ENCODE assay signal across 7 mouse cellular contexts in the genomic region with DNA sequence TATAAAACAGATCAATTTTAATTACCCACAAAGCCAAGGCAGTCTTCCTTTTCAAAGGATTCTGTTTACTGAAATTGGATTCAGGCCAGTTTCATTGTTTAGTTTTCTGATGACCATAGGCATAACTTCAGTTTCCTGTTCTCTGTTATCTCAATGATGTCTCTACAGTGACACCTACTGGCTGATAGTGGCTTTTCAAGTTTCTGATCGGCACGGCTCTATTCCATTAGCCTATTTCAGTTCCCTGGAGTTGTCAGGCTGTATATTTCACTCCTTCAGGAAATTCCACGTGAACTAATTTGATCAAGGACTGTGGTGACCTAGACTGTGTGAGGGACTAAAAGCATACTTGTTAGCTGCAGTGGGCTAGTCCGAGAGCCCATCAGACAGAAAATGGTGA. TPM values are rescaled to one million over a fixed set of nuclear protein-coding genes. Genes with fewer than 3 reads are reported as not detected.
DNase-seq lines count a peak whose midpoint lies in the region; ATAC-seq and TF ChIP-seq lines count a peak whose summit lies in the region.

No protein-coding gene starts in this region.

- H3K27ac ChIP-seq in MEL (ENCODE audit: control insufficient read depth, low read depth, low read length) = no peak overlapping the region
- no peak overlapping the region for H3K27ac ChIP-seq in lung, embryonic 15.5 days

- ATAC-seq in lung, embryonic 15.5 days (ENCODE audit: borderline replicate concordance, extremely low read depth, low FRiP score, low TSS enrichment) = peak; percentile 65

- TF ChIP-seq RAD21 in MEL (IDR thresholded peaks at IDR 0.05; ENCODE audit: low read depth, low read length) = peak; percentile 96

- H3K9ac ChIP-seq in MEL (ENCODE audit: control insufficient read depth, low read depth, low read length, poor library complexity, severe bottlenecking) = no peak overlapping the region
- H3K9ac ChIP-seq in lung, embryonic 15.5 days = no peak overlapping the region

- no peak overlapping the region for H3K4me2 ChIP-seq in lung, embryonic 15.5 days

- 0 out of 4 replicates have a peak, but pooled peaks of 1 of the 2 experiments have one; percentile 14 for TF ChIP-seq EP300 in MEL (IDR thresholded peaks at IDR 0.05; ENCODE audit: low read depth in 1 of 2, low read length in 2 of 2)

- no peaks in the 10 kb centered on the region for H3K9me3 ChIP-seq in MEL (replicated peaks; ENCODE audit: insufficient read depth, low read length)
- no peaks in the 10 kb centered on the region for H3K9me3 ChIP-seq in lung, embryonic 15.5 days

- H3K4me1 ChIP-seq in MEL (ENCODE audit: control insufficient read depth in 1 of 2, insufficient read depth in 2 of 2, low read length in 2 of 2) = peaks cover 8% of the 10 kb centered on the region in 2 experiments
- no peaks in the 10 kb centered on the region for H3K4me1 ChIP-seq in lung, embryonic 15.5 days

- TF ChIP-seq CTCF in MEL (IDR thresholded peaks at IDR 0.05 in 2 of 3, conservative IDR thresholded peaks at IDR 0.05 in 1 of 3; ENCODE audit: control insufficient read depth in 1 of 3, insufficient read depth in 1 of 3, low read depth in 2 of 3, low read length in 3 of 3, poor library complexity in 1 of 3, severe bottlenecking in 1 of 3) = peak; percentile 17 to 94 (median 73); a peak in 5 of 6 replicates

- 27% methylated on average over 4 of the region's 4 CpGs for WGBS in lung, embryonic 15.5 days

- peak; percentile 50 to 56 for DNase-seq in B cell, adult 2 months
- peak; percentile 81 for DNase-seq in MEL (ENCODE audit: low read depth, low spot score)
- DNase-seq in cerebellum, adult 8-10 months = peak; percentile 62
- peak; percentile 12 to 13 for DNase-seq in gastrocnemius, adult 8-10 months (ENCODE audit: low spot score in 2 of 2)
- DNase-seq in kidney, postnatal 14 days = peak; percentile 71
- peak; percentile 81 for DNase-seq in retina, postnatal 1 day

- H3K36me3 ChIP-seq in MEL (ENCODE audit: control insufficient read depth in 1 of 2, insufficient read depth in 2 of 2, low read length in 2 of 2) = peaks cover 0 to 6% of the 10 kb centered on the region in 2 experiments; a peak in 2 of 4 replicates
- H3K36me3 ChIP-seq in lung, embryonic 15.5 days = no peaks in the 10 kb centered on the region

- no peak overlapping the region for H3K4me3 ChIP-seq in MEL (ENCODE audit: control insufficient read depth in 1 of 2, insufficient read depth in 1 of 2, low read depth in 2 of 2, low read length in 2 of 2)
- no peak overlapping the region for H3K4me3 ChIP-seq in lung, embryonic 15.5 days

- TF ChIP-seq POLR2A in MEL (IDR thresholded peaks at IDR 0.05; ENCODE audit: control insufficient read depth in 1 of 2, insufficient read depth in 1 of 2, low read depth in 1 of 2, low read length in 2 of 2, poor library complexity in 1 of 2) = no peak

- no peaks in the 10 kb centered on the region for H3K27me3 ChIP-seq in MEL (ENCODE audit: control insufficient read depth in 1 of 2, insufficient read depth in 2 of 2, low read length in 2 of 2)
- no peaks in the 10 kb centered on the region for H3K27me3 ChIP-seq in lung, embryonic 15.5 days

- H3K79me2 ChIP-seq in MEL (ENCODE audit: control insufficient read depth, insufficient read depth, low read length, poor library complexity) = no peaks in the 10 kb centered on the region

TF ChIP-seq in MEL, 35 proteins besides CTCF, POLR2A, EP300 and RAD21:
- TF ChIP-seq SIN3A (IDR thresholded peaks at IDR 0.05; ENCODE audit: low read length) (peak; percentile 52; the same call in 1 of the 2 replicates), BHLHE40 (IDR thresholded peaks at IDR 0.05; ENCODE audit: borderline replicate concordance, low read depth, low read length) (no peak), GATA1 (IDR thresholded peaks at IDR 0.05; ENCODE audit: low read depth, low read length) (peak; percentile 71), SMC3 (IDR thresholded peaks at IDR 0.05; ENCODE audit: low read depth, low read length) (peak; percentile 92), ZC3H11A (IDR thresholded peaks at IDR 0.05; ENCODE audit: low read depth, low read length) (peak; percentile 88)

RNA-seq across cellular contexts. Expression of gene Map3k15, which starts 25.0 kb away (rescaled TPM):
- total RNA-seq in MEL (2012; rRNA removed) = 12.7 and 14.8 TPM in 2 replicates
- 10 to 100 TPM in 1 of 2 experiments, not detected in 1; 16.9 TPM for polyA plus RNA-seq in MEL (2012; ENCODE audit: insufficient read depth in 1 of 2, insufficient read length in 2 of 2, low read depth in 1 of 2, low replicate concordance in 2 of 2, missing spikeins in 1 of 2)
- under 1 TPM; 0.29 to 0.53 (median 0.34) TPM for total RNA-seq in gastrocnemius, adult 8-10 months (2022)
- 0.55 and 0.65 TPM in 2 replicates for polyA plus RNA-seq in lung, embryonic 15.5 days (2015; fragmentation: Nextera tagmentation; extraction: Ambion mirVana)

Comparison
In these comparisons a context has a peak if more than half of its experiments do, and no peak if none do; other contexts are left out.
1. DNase-seq: peak in every context shown above with its lines; median percentile 81 in MEL; 81 in retina, postnatal 1 day; 71 in kidney, postnatal 14 days; 62 in cerebellum, adult 8-10 months; 53 in B cell, adult 2 months; 12 in gastrocnemius, adult 8-10 months.